Mouse (Mus musculus) CH12.LX (cell line): ENCODE measurements around the gene Rfxank. TPM values are rescaled to one million over a fixed set of nuclear protein-coding genes. Genes with fewer than 3 reads are reported as not detected.

Source experiments
- DNase-seq: peaks from one replicate; pipeline ENCODE4 v3.0.0-alpha.2; 2013; ENCODE audit errors: extremely low read depth
- H3K27ac ChIP-seq: 2 replicates; pipeline ENCODE4 v1.5.1; 2012; ENCODE audit warnings: low read depth, mild to moderate bottlenecking, control low read depth, moderate library complexity; ENCODE audit not compliant: insufficient read depth
- H3K27me3 ChIP-seq: replicated peaks from 2 replicates; pipeline ENCODE3; 2012; ENCODE audit warnings: inconsistent platforms
- H3K36me3 ChIP-seq, 2 experiments: replicated peaks in 1 of 2; 2 replicates each; pipeline versions ENCODE3 to v1.6.1; 2012; ENCODE audit warnings: inconsistent platforms in 1 of 2, low read length in 1 of 2, mild to moderate bottlenecking in 1 of 2, mixed read lengths in 1 of 2, moderate library complexity in 1 of 2; ENCODE audit not compliant: control insufficient read depth in 1 of 2, insufficient read depth in 1 of 2
- H3K4me1 ChIP-seq, 2 experiments: 2 replicates each; pipeline ENCODE4 v1.6.1; 2012; ENCODE audit warnings: inconsistent platforms in 1 of 2, moderate library complexity in 1 of 2; ENCODE audit not compliant: insufficient read depth in 2 of 2, control insufficient read depth in 1 of 2
- H3K4me2 ChIP-seq: 2 replicates; pipeline ENCODE4 v1.6.1; 2012; ENCODE audit warnings: low read depth, mild to moderate bottlenecking, control low read depth; ENCODE audit not compliant: poor library complexity, insufficient read depth, severe bottlenecking
- H3K4me3 ChIP-seq, 3 experiments: fragments of 150-350 bp in 1 of 3; sonication (generic) in 1 of 3; replicated peaks in 1 of 3; 2 replicates each; pipeline versions ENCODE3 to v1.5.1; 2011 to 2012; ENCODE audit warnings: low read depth in 2 of 3, low read length in 2 of 3, mild to moderate bottlenecking in 2 of 3, moderate library complexity in 2 of 3, control low read depth in 1 of 3, improper control_type of control experiment in 1 of 3, inconsistent platforms in 1 of 3, mixed read lengths in 1 of 3; ENCODE audit not compliant: poor library complexity in 1 of 3
- H3K79me2 ChIP-seq: replicated peaks from 2 replicates; pipeline ENCODE4 v1.6.1; 2012; ENCODE audit warnings: mild to moderate bottlenecking, moderate library complexity; ENCODE audit not compliant: control insufficient read depth, poor library complexity, insufficient read depth, severe bottlenecking; ENCODE audit errors: extremely low read depth
- H3K9ac ChIP-seq: 2 replicates; pipeline ENCODE4 v1.6.1; 2012; ENCODE audit warnings: low read depth, mild to moderate bottlenecking, control low read depth, moderate library complexity; ENCODE audit not compliant: insufficient read depth
- H3K9me3 ChIP-seq: replicated peaks from 2 replicates; pipeline ENCODE3; 2012; ENCODE audit warnings: low read length, inconsistent platforms, mixed read lengths
- CHD1 ChIP-seq: IDR thresholded peaks from 2 replicates; pipeline ENCODE4 v1.6.1; 2012; ENCODE audit warnings: low read depth, low read length, improper control_type of control experiment, inconsistent platforms
- CHD2 ChIP-seq: IDR thresholded peaks from 2 replicates; pipeline ENCODE4 v1.6.1; 2011; ENCODE audit warnings: low read length, improper control_type of control experiment
- CTCF ChIP-seq, 2 experiments: IDR thresholded peaks in 1 of 2; conservative IDR thresholded peaks in 1 of 2; 2 replicates each; pipeline ENCODE4 v1.5.1; 2011 to 2012; ENCODE audit warnings: low read depth in 2 of 2, low read length in 2 of 2, improper control_type of control experiment in 1 of 2, inconsistent platforms in 1 of 2, mild to moderate bottlenecking in 1 of 2, moderate library complexity in 1 of 2
- E2F4 ChIP-seq: IDR thresholded peaks from 2 replicates; pipeline ENCODE4 v1.6.1; 2011; ENCODE audit warnings: low read depth, low read length, improper control_type of control experiment; ENCODE audit not compliant: insufficient replicate concordance
- ELF1 ChIP-seq: IDR thresholded peaks from 2 replicates; pipeline ENCODE4 v1.6.1; 2014; ENCODE audit warnings: low read depth, mild to moderate bottlenecking, inconsistent platforms, low read length, improper control_type of control experiment
- EP300 ChIP-seq: IDR thresholded peaks from 2 replicates; pipeline ENCODE4 v1.6.1; 2011; ENCODE audit warnings: low read length, improper control_type of control experiment
- ETS1 ChIP-seq: conservative IDR thresholded peaks from 2 replicates; pipeline ENCODE4 v1.6.1; 2012; ENCODE audit warnings: low read depth, mild to moderate bottlenecking, inconsistent platforms, low read length, improper control_type of control experiment, moderate library complexity
- GABPA ChIP-seq: IDR thresholded peaks from 2 replicates; pipeline ENCODE4 v1.6.1; 2012; ENCODE audit warnings: low read depth, low read length, improper control_type of control experiment, inconsistent platforms; ENCODE audit not compliant: insufficient replicate concordance
- HCFC1 ChIP-seq: IDR thresholded peaks from 2 replicates; pipeline ENCODE4 v1.6.1; 2012; ENCODE audit warnings: low read depth, mild to moderate bottlenecking, inconsistent platforms, low read length, improper control_type of control experiment
- IRF4 ChIP-seq: IDR thresholded peaks from 2 replicates; pipeline ENCODE4 v1.6.1; 2014; ENCODE audit warnings: low read depth, mild to moderate bottlenecking, inconsistent platforms, low read length, improper control_type of control experiment
- JUN ChIP-seq: IDR thresholded peaks from 2 replicates; pipeline ENCODE4 v1.6.1; 2011; ENCODE audit warnings: low read depth, mild to moderate bottlenecking, low read length, improper control_type of control experiment, moderate library complexity; ENCODE audit not compliant: insufficient read depth
- JUND ChIP-seq: conservative IDR thresholded peaks from 2 replicates; pipeline ENCODE4 v1.6.1; 2011; ENCODE audit warnings: low read depth, low read length, improper control_type of control experiment
- MAFK ChIP-seq: IDR thresholded peaks from 2 replicates; pipeline ENCODE4 v1.6.1; 2011; ENCODE audit warnings: low read length, improper control_type of control experiment; ENCODE audit not compliant: insufficient replicate concordance
- MAX ChIP-seq: IDR thresholded peaks from 2 replicates; pipeline ENCODE4 v1.6.1; 2011; ENCODE audit warnings: low read length, improper control_type of control experiment
- MEF2A ChIP-seq: IDR thresholded peaks from 2 replicates; pipeline ENCODE4 v1.6.1; 2014; ENCODE audit warnings: low read depth, mild to moderate bottlenecking, inconsistent platforms, low read length, improper control_type of control experiment, borderline replicate concordance
- MXI1 ChIP-seq: IDR thresholded peaks from 2 replicates; pipeline ENCODE4 v1.6.1; 2011; ENCODE audit warnings: mild to moderate bottlenecking, low read depth, low read length, improper control_type of control experiment
- MYC ChIP-seq: IDR thresholded peaks from 2 replicates; pipeline ENCODE4 v1.6.1; 2011; ENCODE audit warnings: low read depth, mild to moderate bottlenecking, improper control_type of control experiment, low read length
- NELFE ChIP-seq: IDR thresholded peaks from 2 replicates; pipeline ENCODE4 v1.6.1; 2011; ENCODE audit warnings: low read depth, low read length, improper control_type of control experiment
- NRF1 ChIP-seq: IDR thresholded peaks from 2 replicates; pipeline ENCODE4 v1.6.1; 2014; ENCODE audit warnings: low read depth, mild to moderate bottlenecking, inconsistent platforms, low read length, improper control_type of control experiment, moderate library complexity
- POLR2A ChIP-seq: IDR thresholded peaks from 2 replicates; pipeline ENCODE4 v1.6.1; 2011; ENCODE audit warnings: low read depth, mild to moderate bottlenecking, improper control_type of control experiment, low read length
- RAD21 ChIP-seq: IDR thresholded peaks from 2 replicates; pipeline ENCODE4 v1.6.1; 2011; ENCODE audit warnings: low read depth, mild to moderate bottlenecking, low read length, improper control_type of control experiment, moderate library complexity
- RCOR1 ChIP-seq: conservative IDR thresholded peaks from 2 replicates; pipeline ENCODE4 v1.6.1; 2012; ENCODE audit warnings: low read depth, mild to moderate bottlenecking, inconsistent platforms, low read length, improper control_type of control experiment
- SIN3A ChIP-seq: IDR thresholded peaks from 2 replicates; pipeline ENCODE4 v1.6.1; 2012; ENCODE audit warnings: low read length, improper control_type of control experiment, inconsistent platforms
- SMC3 ChIP-seq: IDR thresholded peaks from 2 replicates; pipeline ENCODE4 v1.6.1; 2011; ENCODE audit warnings: low read depth, low read length, improper control_type of control experiment
- TBP ChIP-seq: conservative IDR thresholded peaks from 2 replicates; pipeline ENCODE4 v1.6.1; 2011; ENCODE audit warnings: low read depth, low read length, improper control_type of control experiment
- TCF12 ChIP-seq: IDR thresholded peaks from 2 replicates; pipeline ENCODE4 v1.6.1; 2014; ENCODE audit warnings: low read depth, mild to moderate bottlenecking, inconsistent platforms, low read length, improper control_type of control experiment
- UBTF ChIP-seq: IDR thresholded peaks from 2 replicates; pipeline ENCODE4 v1.6.1; 2012; ENCODE audit warnings: low read depth, mild to moderate bottlenecking, inconsistent platforms, low read length, improper control_type of control experiment, moderate library complexity
- USF1 ChIP-seq: IDR thresholded peaks from 2 replicates; pipeline ENCODE4 v1.6.1; 2014; ENCODE audit warnings: low read depth, mild to moderate bottlenecking, inconsistent platforms, low read length, improper control_type of control experiment
- ZC3H11A ChIP-seq: IDR thresholded peaks from 2 replicates; pipeline ENCODE4 v1.6.1; 2012; ENCODE audit warnings: low read depth, mild to moderate bottlenecking, inconsistent platforms, low read length, improper control_type of control experiment
- ZMIZ1 ChIP-seq: IDR thresholded peaks from 2 replicates; pipeline ENCODE4 v1.6.1; 2012; ENCODE audit warnings: low read depth, mild to moderate bottlenecking, inconsistent platforms, low read length, improper control_type of control experiment
- ZNF384 ChIP-seq: IDR thresholded peaks from 2 replicates; pipeline ENCODE4 v1.6.1; 2012; ENCODE audit warnings: low read depth, low read length, improper control_type of control experiment, inconsistent platforms
- dilution Hi-C: fragments of 300-500 bp; cut with MboI; formaldehyde crosslinking; loops from 2 replicates; pipeline ENCODE4 v1.14.3; 2020; ENCODE audit warnings: low sequenced_read_pairs; ENCODE audit not compliant: extremely low pct_unique_long_range_greater_than_20kb, extremely low pct_ligation_motif_present
- in situ Hi-C: fragments of 300-500 bp; cut with MboI; formaldehyde crosslinking; loops from 3 replicates; pipeline ENCODE4 v1.14.3; 2019; ENCODE audit warnings: low sequenced_read_pairs, low pct_ligation_motif_present, low pct_unique_long_range_greater_than_20kb, mixed read lengths
- polyA plus RNA-seq: library from polyadenylated mRNA; unstranded; fragments of >175 nt; gene quantifications from 2 replicates; pipeline ENCODE4 v1.2.1, GENCODE M21; 2012; ENCODE audit warnings: low read depth; ENCODE audit not compliant: insufficient read length
- total RNA-seq, 2 experiments: library from RNA; depleted of rRNA; stranded (reverse); fragments of 300-350 nt in 1 of 2; fragments of >200 nt in 1 of 2; gene quantifications; 2 replicates each; pipeline ENCODE4 v1.2.3; 2012 to 2014

Gene Rfxank
- total and polyA plus RNA-seq, 3 experiments: 12.3 to 17.2 (median 13.4) TPM

DNA sequence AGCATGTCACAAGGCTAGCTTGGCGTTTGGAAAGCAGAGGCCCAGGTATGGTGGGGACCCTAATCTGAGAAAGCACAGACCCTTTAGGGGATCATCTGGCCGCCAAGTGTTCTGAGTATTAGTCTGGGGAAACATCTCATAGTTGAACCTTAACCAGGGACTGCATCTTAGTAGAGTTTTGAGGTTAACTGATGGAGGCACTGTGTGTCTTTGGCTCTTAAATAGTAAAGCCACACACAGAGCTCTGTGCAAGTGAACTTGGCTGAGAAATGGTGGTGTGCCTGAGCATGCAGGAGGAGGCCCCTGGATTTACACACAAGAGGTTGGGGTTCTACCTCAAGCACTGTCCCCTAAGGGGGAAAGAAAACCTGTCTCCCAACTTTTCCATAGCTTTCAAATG is 39.3 kb upstream of the Rfxank start:
- no peak for TF ChIP-seq TCF12
- TF ChIP-seq IRF4: no peak
- TF ChIP-seq POLR2A: no peak
- no peak for TF ChIP-seq EP300
- no peak for TF ChIP-seq NRF1
- TF ChIP-seq CHD2: no peak
- no peak for TF ChIP-seq NELFE
- TF ChIP-seq USF1: no peak
- TF ChIP-seq ELF1: no peak
- TF ChIP-seq ZMIZ1: no peak
- TF ChIP-seq ETS1: no peak
- TF ChIP-seq MYC: no peak
- TF ChIP-seq SIN3A: no peak
- TF ChIP-seq RAD21: no peak
- no peak for TF ChIP-seq ZC3H11A
- no peak for TF ChIP-seq RCOR1
- no peak for TF ChIP-seq TBP
- TF ChIP-seq UBTF: no peak
- no peak for TF ChIP-seq SMC3
- TF ChIP-seq GABPA: no peak
- H3K79me2 ChIP-seq: peaks cover 7% of the 10 kb centered on the region
- in situ Hi-C loops: no loop called here
- H3K4me1 ChIP-seq: peaks cover 12 to 24% of the 10 kb centered on the region in 2 experiments; a peak in 3 of 4 replicates
- dilution Hi-C loops: no loop called here
- no peak overlapping the region for H3K4me3 ChIP-seq
- H3K27me3 ChIP-seq: no peaks in the 10 kb centered on the region
- no peak overlapping the region for H3K27ac ChIP-seq
- H3K9ac ChIP-seq: no peak overlapping the region
- H3K9me3 ChIP-seq: no peaks in the 10 kb centered on the region
- no peak for DNase-seq
- peaks cover 51 to 71% of the 10 kb centered on the region in 2 experiments for H3K36me3 ChIP-seq
- no peak overlapping the region for H3K4me2 ChIP-seq

DNA sequence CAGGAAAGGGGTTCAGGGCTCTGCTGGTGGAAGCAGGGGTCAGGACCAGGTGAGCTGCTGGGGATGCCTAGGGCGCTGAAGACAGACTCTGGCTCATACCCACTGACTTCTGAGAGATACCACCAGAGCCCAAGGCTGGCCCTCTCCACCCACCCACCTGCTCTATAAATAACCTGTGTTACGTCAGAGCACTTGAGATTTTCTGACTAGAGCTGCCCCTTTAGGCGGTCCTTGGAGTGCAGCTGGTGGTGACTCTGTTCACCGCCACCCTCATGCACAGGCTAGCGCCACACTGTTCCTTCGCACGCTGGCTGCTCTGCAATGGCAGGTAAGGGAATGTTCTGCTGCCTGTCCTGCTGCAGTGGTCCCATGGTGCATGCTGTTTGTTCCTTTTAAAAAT is 35.1 kb upstream of the Rfxank start:
- in situ Hi-C loops: loop anchor here (5.0 kb wide), 1 partner anchor 38 kb away; the partner anchor contains the start of gene Slc25a42
- H3K4me3 ChIP-seq: peak overlapping the region in 2 of 3 experiments; percentile 41 to 45
- TF ChIP-seq JUN (no peak), NRF1 (no peak), MEF2A (peak; percentile 95), ELF1 (no peak), ZNF384 (no peak), USF1 (no peak), SIN3A (peak; percentile 38; the same call in 1 of the 2 replicates), MAX (no peak), ZC3H11A (no peak), EP300 (no peak), CTCF (conservative IDR thresholded peaks at IDR 0.05 in 1 of 2, IDR thresholded peaks at IDR 0.05 in 1 of 2; ENCODE audit: low read depth in 2 of 2, low read length in 2 of 2) (peak in 1 of 2 experiments; percentile 13; a peak in 1 of 4 replicates), HCFC1 (no peak), E2F4 (no peak), CHD1 (no peak), JUND (no peak), RCOR1 (no peak), GABPA (no peak), UBTF (no peak), ETS1 (peak; percentile 48; the same call in 1 of the 2 replicates), MXI1 (peak; percentile 42; the same call in 1 of the 2 replicates), IRF4 (no peak), MYC (no peak), CHD2 (no peak), MAFK (no peak), ZMIZ1 (no peak), POLR2A (no peak)

More for the DNA sequence above, 35.1 kb upstream of the Rfxank start:
- dilution Hi-C loops: no loop called here
- Histone ChIP-seq H3K27me3 (no peaks in the 10 kb centered on the region), H3K9ac (no peak overlapping the region; the same call in 1 of the 2 replicates), H3K9me3 (no peaks in the 10 kb centered on the region), H3K27ac (peak overlapping the region; percentile 37), H3K79me2 (peaks cover 13% of the 10 kb centered on the region), H3K4me2 (peak overlapping the region; percentile 63), H3K36me3 (peaks cover 19 to 40% of the 10 kb centered on the region in 2 experiments), H3K4me1 (peaks cover 12 to 53% of the 10 kb centered on the region in 2 experiments; a peak in 3 of 4 replicates)
- peak; percentile 73 for DNase-seq
